Mouse (Mus musculus) erythroid progenitor cell, adult 5-6 weeks (primary cell): ENCODE results near the gene Rnf166. TPM values are rescaled to one million over a fixed set of nuclear protein-coding genes. Genes with fewer than 3 reads are reported as not detected.

Experiments used
- ATAC-seq: replicated peaks from 2 replicates; pipeline ENCODE4 v1.8.0; 2016; ENCODE audit warnings: moderate number of reproducible peaks, mild to moderate bottlenecking, moderate TSS enrichment, inconsistent platforms; ENCODE audit not compliant: poor library complexity, low FRiP score, severe bottlenecking
- total RNA-seq, 2 experiments: library from RNA; stranded (forward) in 1 of 2; stranded (reverse) in 1 of 2; fragments of 150-400 nt in 1 of 2; fragments of 186-747, 209-891 nt in 1 of 2; gene quantifications; 2 replicates each; pipeline versions ENCODE4 v1.2.3 to v1.2.4; 2015 to 2017; ENCODE audit warnings: low replicate concordance in 2 of 2

Gene Rnf166
- 15.5 and 20.9 TPM in 2 replicates for total RNA-seq (2015; ENCODE audit: low replicate concordance)
- total RNA-seq (2017; ENCODE audit: low replicate concordance), result 6.8 and 12.5 TPM in 2 replicates

- peak; percentile 86 for ATAC-seq
Measured at GRCm38 (mm10) chr8:122475580-122476320, at the start of gene Rnf166, which contains the start of gene Ctu2. Gene Rnf166, minus strand, starts transcription at chr8:122476064. Gene Ctu2, plus strand, starts transcription at chr8:122476143.

- ATAC-seq, result 0 out of 2 replicates have a peak, but pooled peaks have one; percentile 7
Measured at GRCm38 (mm10) chr8:122525004-122525403, 49.1 kb upstream of the Rnf166 start.

- ATAC-seq, result no peak
Measured at GRCm38 (mm10) chr8:122524506-122524905, 48.6 kb upstream of the Rnf166 start.

- ATAC-seq, result no peak
Measured at GRCm38 (mm10) chr8:122523652-122524360, 47.9 kb upstream of the Rnf166 start.

GRCm38 (mm10) chr8:122522796-122523651 lies 47.2 kb upstream of the Rnf166 start:
- ATAC-seq, result no peak

GRCm38 (mm10) chr8:122520611-122521010 lies 44.7 kb upstream of the Rnf166 start:
- no peak for ATAC-seq

- no peak for ATAC-seq
Measured at GRCm38 (mm10) chr8:122517541-122518190, 41.8 kb upstream of the Rnf166 start.

GRCm38 (mm10) chr8:122515699-122516098 lies 39.8 kb upstream of the Rnf166 start:
- no peak for ATAC-seq

- ATAC-seq, result no peak
Measured at GRCm38 (mm10) chr8:122512392-122512791, 36.5 kb upstream of the Rnf166 start.

GRCm38 (mm10) chr8:122511552-122511951 lies 35.7 kb upstream of the Rnf166 start:
- no peak for ATAC-seq

GRCm38 (mm10) chr8:122500856-122501255 lies 25.0 kb upstream of the Rnf166 start:
- peak; percentile 85 for ATAC-seq

- no peak for ATAC-seq
Measured at GRCm38 (mm10) chr8:122497912-122498311, 22.0 kb upstream of the Rnf166 start.

GRCm38 (mm10) chr8:122497016-122497734 lies 21.3 kb upstream of the Rnf166 start:
- no peak for ATAC-seq

- ATAC-seq, result no peak
Measured at GRCm38 (mm10) chr8:122488387-122488786, 12.5 kb upstream of the Rnf166 start.

GRCm38 (mm10) chr8:122484831-122485230 lies 9.0 kb upstream of the Rnf166 start:
- no peak for ATAC-seq

- no peak for ATAC-seq
Measured at GRCm38 (mm10) chr8:122483877-122484276, 8.0 kb upstream of the Rnf166 start.

- ATAC-seq, result no peak
Measured at GRCm38 (mm10) chr8:122482448-122482847, 6.6 kb upstream of the Rnf166 start.

- ATAC-seq, result peak; percentile 58
Measured at GRCm38 (mm10) chr8:122474951-122475560, 808 bp downstream of the Rnf166 start.
